1 mouse cellular context compared by ENCODE assay signal in the genomic region with DNA sequence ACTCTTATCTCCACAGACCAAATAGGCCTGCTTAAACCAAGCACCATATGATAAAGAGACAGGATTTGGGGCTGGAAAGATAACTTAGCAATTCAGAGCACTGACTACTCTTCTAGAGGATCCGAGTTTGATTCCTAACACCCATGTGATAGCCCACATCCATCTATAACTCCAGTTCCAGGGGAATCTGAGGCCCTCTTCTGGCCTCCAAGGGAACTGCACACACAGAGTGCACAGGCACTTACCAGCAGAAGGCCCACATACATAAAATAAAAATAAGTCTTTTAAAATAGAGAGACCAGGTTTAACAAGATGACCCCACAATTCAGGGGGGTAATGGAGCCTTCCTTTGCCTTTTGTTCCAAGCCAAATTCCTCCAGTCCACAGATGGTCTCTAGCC.
TF ChIP-seq lines count a peak whose summit lies in the region.

No protein-coding gene starts in this region.

TF ChIP-seq in MEL, 35 proteins besides CTCF, POLR2A, EP300 and RAD21:
- TF ChIP-seq NELFE (IDR thresholded peaks at IDR 0.05; ENCODE audit: low read depth, low read length) (no peak), SMC3 (IDR thresholded peaks at IDR 0.05; ENCODE audit: low read depth, low read length) (0 out of 2 replicates have a peak, but pooled peaks have one; percentile 10)
